Mouse (Mus musculus) lung, embryonic 16.5 days (tissue): ENCODE results near the gene Gm13871. TPM values are rescaled to one million over a fixed set of nuclear protein-coding genes. Genes with fewer than 3 reads are reported as not detected.
"Not testable (repeated sequence)": the region's sequence is repeated elsewhere in the genome, so short reads cannot be mapped to it uniquely, and the experiment has no call there.

ENCODE experiments used
- ATAC-seq: fragments of 200-750 bp; cut with Nextera tagmentation; 2 replicates; pipeline ENCODE4 v1.8.0; 2017; ENCODE audit warnings: low read depth, mild to moderate bottlenecking, moderate library complexity
- H3K27ac ChIP-seq: fragments of 300-500 bp; sonication (generic); 2 replicates; pipeline ENCODE4 v1.5.1; 2014; ENCODE audit warnings: mild to moderate bottlenecking, control low read depth, low read length
- H3K27me3 ChIP-seq: fragments of 300-500 bp; sonication (generic); 2 replicates; pipeline ENCODE4 v1.6.1; 2014; ENCODE audit warnings: low read depth, low read length, mixed read lengths; ENCODE audit not compliant: control insufficient read depth, insufficient read depth
- H3K36me3 ChIP-seq: fragments of 300-500 bp; sonication (generic); 2 replicates; pipeline ENCODE4 v1.6.1; 2014; ENCODE audit warnings: low read length; ENCODE audit not compliant: control insufficient read depth, insufficient read depth
- H3K4me1 ChIP-seq: fragments of 300-500 bp; sonication (generic); replicated peaks from 2 replicates; pipeline ENCODE4 v1.6.1; 2014; ENCODE audit warnings: low read length, mixed read lengths; ENCODE audit not compliant: control insufficient read depth, insufficient read depth
- H3K4me2 ChIP-seq: fragments of 300-500 bp; sonication (generic); 2 replicates; pipeline ENCODE4 v1.6.1; 2014; ENCODE audit warnings: low read depth, low read length, control low read depth
- H3K4me3 ChIP-seq: fragments of 300-500 bp; sonication (generic); 2 replicates; pipeline ENCODE4 v1.5.1; 2014; ENCODE audit warnings: mild to moderate bottlenecking, low read length, control low read depth
- H3K9ac ChIP-seq: fragments of 300-500 bp; sonication (generic); 2 replicates; pipeline ENCODE4 v1.6.1; 2014; ENCODE audit warnings: low read length, control low read depth
- H3K9me3 ChIP-seq: fragments of 300-500 bp; sonication (generic); 2 replicates; pipeline ENCODE4 v1.6.1; 2016; ENCODE audit warnings: low read length; ENCODE audit not compliant: control insufficient read depth
- WGBS: fragments of 180-500 bp; shearing (Covaris S2); extraction: QIAGEN DNeasy Blood & Tissue Kit; methylation state at CpG from one replicate; pipeline ENCODE4 v1.1.7; 2014; 5-methylcytosine and 5-hydroxymethylcytosine counted together
- polyA plus RNA-seq: library from polyadenylated mRNA; unstranded; fragments of >200 nt; fragmentation: Nextera tagmentation; extraction: Ambion mirVana; gene quantifications from 2 replicates; pipeline ENCODE4 v1.2.1, GENCODE M21; 2015

Gene Gm13871
- not detected in 2 replicates for polyA plus RNA-seq

DNA sequence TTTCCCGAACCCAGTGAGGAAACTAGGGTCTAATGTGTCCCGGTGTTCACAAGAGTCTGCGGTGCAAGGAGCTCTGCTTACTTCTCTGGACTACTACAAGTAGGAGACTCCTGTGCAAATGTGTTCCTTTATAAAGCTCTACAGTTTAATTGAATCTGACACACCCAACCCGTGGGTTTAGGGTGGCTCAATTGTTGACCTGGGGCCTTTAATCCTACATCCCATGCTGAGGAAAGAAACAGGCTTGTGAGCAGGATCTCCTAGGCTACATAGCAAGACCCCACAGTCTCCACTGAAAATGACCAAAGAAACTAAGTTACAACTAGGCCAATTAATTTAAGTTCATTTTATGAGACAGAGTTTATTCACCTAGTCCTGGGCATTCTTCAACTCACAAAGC lies at the start of gene Gm13871:
Gene Gm13871, minus strand, starts transcription at position 101 of the 400 bp plus-strand sequence.
- H3K36me3 ChIP-seq, H3K9me3 ChIP-seq, H3K4me1 ChIP-seq, H3K27me3 ChIP-seq, H3K9ac ChIP-seq, H3K4me3 ChIP-seq, H3K4me2 ChIP-seq, ATAC-seq, H3K27ac ChIP-seq: not testable (repeated sequence)
- WGBS: no CpG with 5 or more reads among the region's 4 CpGs

DNA sequence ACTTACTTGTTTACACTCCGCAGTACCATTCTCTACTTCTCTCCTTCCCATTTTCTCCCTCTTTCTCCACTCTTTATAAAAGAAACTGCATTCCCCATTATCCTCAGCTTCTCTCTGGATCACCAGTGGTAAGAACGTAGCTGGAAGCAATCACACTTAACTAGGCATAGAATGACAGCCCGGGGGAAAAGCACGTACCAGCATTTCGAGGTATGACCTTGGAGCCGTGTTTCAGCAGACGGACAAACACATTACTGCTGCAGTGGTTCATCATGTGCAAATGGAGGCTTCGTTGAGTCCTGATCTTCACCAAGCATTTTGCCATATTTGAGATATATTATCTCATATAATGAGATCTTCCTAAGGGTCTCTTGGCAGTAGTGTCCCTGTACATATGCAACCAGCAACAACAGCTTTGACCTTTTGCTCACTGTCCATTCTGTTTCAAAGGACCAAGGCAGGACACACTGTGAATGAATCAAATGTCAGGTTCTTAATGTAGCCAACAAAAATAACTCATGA lies 44.7 kb upstream of the Gm13871 start, which contains the start of gene 2310002L09Rik:
Gene 2310002L09Rik, minus strand, starts transcription at position 472 of the 522 bp plus-strand sequence.
- 83% methylated on average over 8 of the region's 8 CpGs for WGBS
- no peak within 1 kb of the TSS for H3K4me2 ChIP-seq
- no peak within 1 kb of the TSS for H3K9ac ChIP-seq
- ATAC-seq: no peak
- no peak within 1 kb of the TSS for H3K27ac ChIP-seq
- no peaks in the 10 kb centered on the region for H3K4me1 ChIP-seq
- H3K27me3 ChIP-seq: no peaks in the 10 kb centered on the region
- no peaks in the 10 kb centered on the region for H3K9me3 ChIP-seq
- no peaks in the 10 kb centered on the region for H3K36me3 ChIP-seq
- no peak within 1 kb of the TSS for H3K4me3 ChIP-seq

DNA sequence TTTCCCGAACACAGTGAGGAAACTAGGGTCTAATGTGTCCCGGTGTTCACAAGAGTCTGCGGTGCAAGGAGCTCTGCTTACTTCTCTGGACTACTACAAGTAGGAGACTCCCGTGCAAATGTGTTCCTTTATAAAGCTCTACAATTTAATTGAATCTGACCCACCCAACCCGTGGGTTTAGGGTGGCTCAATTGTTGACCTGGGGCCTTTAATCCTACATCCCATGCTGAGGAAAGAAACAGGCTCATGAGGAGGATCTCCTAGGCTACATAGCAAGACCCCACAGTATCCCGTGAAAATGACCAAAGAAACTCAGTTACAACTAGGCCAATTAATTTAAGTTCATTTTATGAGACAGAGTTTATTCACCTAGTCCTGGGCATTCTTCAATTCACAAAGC lies 14.9 kb upstream of the Gm13871 start, which contains the start of gene Gm11756:
Gene Gm11756, minus strand, starts transcription at position 101 of the 400 bp plus-strand sequence.
- WGBS: 79% methylated on average over 6 of the region's 6 CpGs
- not testable (repeated sequence) for H3K9ac ChIP-seq, H3K4me2 ChIP-seq, H3K4me1 ChIP-seq, H3K27ac ChIP-seq, H3K9me3 ChIP-seq, H3K4me3 ChIP-seq, H3K27me3 ChIP-seq, ATAC-seq, H3K36me3 ChIP-seq

GRCm38 (mm10) chr4:73891012-73891411 lies 14.7 kb downstream of the Gm13871 start, which contains the start of gene Gm11757:
Gm11757 (minus strand) TSS chr4:73891112.
- not testable (repeated sequence) for ATAC-seq, H3K27me3 ChIP-seq
- no CpG with 5 or more reads among the region's 4 CpGs for WGBS

DNA sequence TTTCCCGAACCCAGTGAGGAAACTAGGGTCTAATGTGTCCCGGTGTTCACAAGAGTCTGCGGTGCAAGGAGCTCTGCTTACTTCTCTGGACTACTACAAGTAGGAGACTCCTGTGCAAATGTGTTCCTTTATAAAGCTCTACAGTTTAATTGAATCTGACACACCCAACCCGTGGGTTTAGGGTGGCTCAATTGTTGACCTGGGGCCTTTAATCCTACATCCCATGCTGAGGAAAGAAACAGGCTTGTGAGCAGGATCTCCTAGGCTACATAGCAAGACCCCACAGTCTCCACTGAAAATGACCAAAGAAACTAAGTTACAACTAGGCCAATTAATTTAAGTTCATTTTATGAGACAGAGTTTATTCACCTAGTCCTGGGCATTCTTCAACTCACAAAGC lies 29.6 kb downstream of the Gm13871 start, which contains the start of gene Gm11758:
Gene Gm11758, minus strand, starts transcription at position 101 of the 400 bp plus-strand sequence.
- WGBS: no CpG with 5 or more reads among the region's 4 CpGs
- H3K4me1 ChIP-seq, H3K4me3 ChIP-seq: not testable (repeated sequence)

More at GRCm38 (mm10) chr4:73891012-73891411, 14.7 kb downstream of the Gm13871 start, which contains the start of gene Gm11757:
- not testable (repeated sequence) for H3K9me3 ChIP-seq, H3K4me2 ChIP-seq, H3K4me1 ChIP-seq, H3K9ac ChIP-seq, H3K4me3 ChIP-seq, H3K36me3 ChIP-seq, H3K27ac ChIP-seq

More for the DNA sequence above, 29.6 kb downstream of the Gm13871 start, which contains the start of gene Gm11758:
- not testable (repeated sequence) for H3K27me3 ChIP-seq, H3K27ac ChIP-seq, ATAC-seq, H3K9me3 ChIP-seq, H3K36me3 ChIP-seq, H3K4me2 ChIP-seq, H3K9ac ChIP-seq

Other genes starting within 250 kb of the Gm13871 start
- gene Gm11239, start 237.6 kb downstream of the Gm13871 start, polyA plus RNA-seq: not detected in 2 replicates
- not detected in 2 replicates for gene Gm428, start 222.4 kb downstream of the Gm13871 start, polyA plus RNA-seq
- 4.7 and 4.9 TPM in 2 replicates for gene Rasef, start 115.0 kb downstream of the Gm13871 start, polyA plus RNA-seq
- not detected in 2 replicates for gene Gm11758, start 29.7 kb downstream of the Gm13871 start, polyA plus RNA-seq
- not detected in 2 replicates for gene Gm11757, start 14.8 kb downstream of the Gm13871 start, polyA plus RNA-seq
- not detected in 2 replicates for gene Gm11756, start 14.8 kb upstream of the Gm13871 start, polyA plus RNA-seq
- 0.39 and 1.1 TPM in 2 replicates for gene 2310002L09Rik, start 44.9 kb upstream of the Gm13871 start, polyA plus RNA-seq
- gene Frmd3, start 107.5 kb upstream of the Gm13871 start, polyA plus RNA-seq: 0.63 and 0.70 TPM in 2 replicates